Mouse (Mus musculus): ENCODE measurements at regions not wholly inside any gene's neighbourhood (a gene's known extent, or its start where the extent isn't known, plus 50 kb on each side); places are given as distances from the start of the nearest gene placed in this dataset.

DNA sequence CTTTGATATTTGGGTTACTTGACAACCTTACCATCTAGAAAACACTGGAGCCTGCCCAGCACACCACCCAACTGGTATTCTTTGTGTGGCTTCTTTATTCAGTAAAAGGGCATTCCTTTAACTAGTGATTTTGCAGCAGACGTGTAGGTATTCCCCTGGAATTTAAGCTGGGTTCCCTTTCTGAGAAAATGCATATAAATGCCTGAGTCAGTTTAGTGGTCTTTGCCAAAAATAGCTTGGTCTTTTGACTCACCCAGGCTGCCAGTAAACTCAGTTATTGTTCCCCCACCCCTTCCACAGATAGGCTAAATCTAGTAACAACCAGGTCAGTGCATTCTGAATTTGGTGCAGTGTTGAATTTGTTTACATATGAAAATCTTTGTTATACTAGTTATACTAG lies 450.6 kb downstream of the Gm7489 start:
- no peak for DNase-seq (ENCODE audit: low spot score in 2 of 2)

DNA sequence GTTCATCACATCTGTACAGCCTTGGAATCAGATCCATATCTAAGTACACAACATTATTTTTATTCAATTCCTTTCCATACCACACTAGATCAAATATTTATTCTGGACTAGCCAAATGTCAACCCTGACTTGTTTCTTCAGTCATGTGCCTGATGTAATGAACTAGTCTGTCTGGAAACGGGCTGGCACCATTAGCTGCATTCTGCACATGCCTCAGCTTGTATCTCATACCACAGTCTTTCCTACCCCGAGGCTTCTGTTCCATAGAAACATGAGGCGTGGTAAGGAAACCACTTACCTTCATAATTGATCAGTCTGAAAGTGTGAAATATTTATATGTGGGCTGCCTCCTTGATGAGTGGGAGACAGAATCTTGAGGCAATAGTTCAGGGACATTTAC lies 469.0 kb downstream of the Gm7489 start:
- peak; percentile 11 to 26 for DNase-seq (ENCODE audit: low spot score in 2 of 2)

GRCm38 (mm10) chr15:54358731-54359130 lies 474.0 kb downstream of the Gm7489 start:
- DNase-seq (ENCODE audit: low spot score in 2 of 2) = no peak

All from urinary bladder, postnatal 36 days (tissue).